Mouse (Mus musculus): ENCODE data around the gene Icam4. TPM values are rescaled to one million over a fixed set of nuclear protein-coding genes. Genes with fewer than 3 reads are reported as not detected.

Gene Icam4
- polyA plus RNA-seq, 1 experiment: 8.1 TPM

DNA sequence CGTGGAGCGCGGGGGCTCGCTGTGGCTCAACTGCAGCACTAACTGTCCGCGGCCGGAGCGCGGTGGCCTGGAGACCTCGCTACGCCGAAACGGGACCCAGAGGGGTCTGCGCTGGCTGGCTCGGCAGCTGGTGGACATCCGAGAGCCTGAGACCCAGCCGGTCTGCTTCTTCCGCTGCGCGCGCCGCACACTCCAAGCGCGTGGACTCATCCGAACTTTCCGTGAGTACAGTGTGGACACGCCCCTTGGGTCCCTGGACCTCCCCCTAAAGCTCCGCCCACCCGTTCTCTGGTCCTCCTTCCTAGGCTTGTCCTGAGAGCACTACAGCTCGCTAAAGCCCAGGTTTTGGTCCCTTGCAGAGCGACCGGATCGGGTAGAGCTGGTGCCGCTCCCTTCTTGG lies 4.0 kb downstream of the Icam4 start:
- peaks cover 22% of the 10 kb centered on the region for H3K4me1 ChIP-seq (ENCODE audit: control insufficient read depth, insufficient read depth, insufficient read length)
- TF ChIP-seq POLR2A (IDR thresholded peaks at IDR 0.05; ENCODE audit: low read depth, low read length) (no peak; the same call in 1 of the 2 replicates), CTCF (IDR thresholded peaks at IDR 0.05; ENCODE audit: extremely low read depth, insufficient read depth, insufficient read length, insufficient replicate concordance) (no peak)
- under 1% methylated on average over 34 of the region's 34 CpGs for WGBS
- H3K4me3 ChIP-seq (ENCODE audit: extremely low read depth, insufficient read depth, insufficient read length): peak overlapping the region; percentile 65
- H3K27ac ChIP-seq (ENCODE audit: insufficient read depth, low read length): no peak overlapping the region
- H3K36me3 ChIP-seq (ENCODE audit: control insufficient read depth, insufficient read depth, low read length): peaks cover under 1% of the 10 kb centered on the region
- H3K27me3 ChIP-seq (ENCODE audit: control insufficient read depth, insufficient read depth, low read length): peaks cover 26% of the 10 kb centered on the region
- DNase-seq (ENCODE audit: low read depth in 1 of 2, low spot score in 2 of 2): peak; percentile 67 to 82

DNA sequence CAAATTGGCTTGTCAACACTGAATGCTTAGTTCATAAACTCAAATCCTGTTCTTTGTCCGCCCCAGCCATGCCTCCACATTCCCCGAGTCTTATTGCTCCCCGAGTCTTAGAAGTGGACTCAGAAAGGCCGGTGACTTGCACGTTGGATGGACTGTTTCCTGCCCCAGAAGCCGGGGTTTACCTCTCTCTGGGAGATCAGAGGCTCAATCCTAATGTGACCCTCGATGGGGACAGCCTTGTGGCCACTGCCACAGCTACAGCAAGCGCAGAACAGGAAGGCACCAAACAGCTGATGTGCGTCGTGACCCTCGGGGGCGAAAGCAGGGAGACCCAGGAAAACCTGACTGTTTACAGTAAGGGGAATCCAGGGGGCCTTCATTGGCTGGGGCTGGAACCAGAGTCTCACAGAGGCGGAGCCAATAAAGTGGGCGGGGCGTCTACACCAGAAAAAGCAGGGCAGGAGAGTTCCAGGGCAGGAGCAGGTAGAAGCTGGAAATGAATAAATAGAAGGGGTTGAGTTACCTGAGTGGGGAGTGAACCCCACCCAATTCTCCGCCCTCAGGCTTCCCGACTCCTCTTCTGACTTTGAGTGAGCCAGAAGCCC lies 5.4 kb downstream of the Icam4 start:
- no peak overlapping the region for H3K4me3 ChIP-seq (ENCODE audit: extremely low read depth, insufficient read depth, insufficient read length)
- no peaks in the 10 kb centered on the region for H3K36me3 ChIP-seq (ENCODE audit: control insufficient read depth, insufficient read depth, low read length)
- TF ChIP-seq POLR2A (IDR thresholded peaks at IDR 0.05; ENCODE audit: low read depth, low read length): no peak
- no peak for TF ChIP-seq CTCF (IDR thresholded peaks at IDR 0.05; ENCODE audit: extremely low read depth, insufficient read depth, insufficient read length, insufficient replicate concordance)
- H3K27ac ChIP-seq (ENCODE audit: insufficient read depth, low read length): no peak overlapping the region
- DNase-seq (ENCODE audit: low read depth in 1 of 2, low spot score in 2 of 2): no peak
- H3K4me1 ChIP-seq (ENCODE audit: control insufficient read depth, insufficient read depth, insufficient read length): peaks cover 21% of the 10 kb centered on the region
- 15% methylated on average over 17 of the region's 17 CpGs for WGBS
- peaks cover 28% of the 10 kb centered on the region for H3K27me3 ChIP-seq (ENCODE audit: control insufficient read depth, insufficient read depth, low read length)

DNA sequence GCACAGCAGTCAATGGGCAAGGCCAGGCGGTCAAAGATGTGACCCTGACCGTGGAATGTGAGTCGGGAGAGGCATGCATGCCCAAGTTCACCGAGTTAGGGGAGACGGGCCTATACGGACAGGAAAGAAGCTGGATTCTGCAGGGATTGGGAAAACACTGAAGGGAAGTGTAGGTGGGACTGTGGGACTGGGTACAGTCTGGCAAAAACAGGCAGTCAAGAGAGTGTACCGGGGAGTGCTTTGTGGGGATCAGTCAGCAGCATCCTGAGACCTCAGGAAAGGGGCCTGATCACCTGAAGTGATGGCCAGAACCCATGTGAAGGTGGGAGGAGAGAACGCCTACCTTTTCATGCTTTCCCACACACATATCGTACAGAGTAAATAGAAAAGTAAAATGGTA lies 6.4 kb downstream of the Icam4 start:
- Histone ChIP-seq H3K27ac (ENCODE audit: insufficient read depth, low read length) (no peak overlapping the region), H3K4me1 (ENCODE audit: control insufficient read depth, insufficient read depth, insufficient read length) (peaks cover 14% of the 10 kb centered on the region), H3K36me3 (ENCODE audit: control insufficient read depth, insufficient read depth, low read length) (no peaks in the 10 kb centered on the region), H3K27me3 (ENCODE audit: control insufficient read depth, insufficient read depth, low read length) (peaks cover 28% of the 10 kb centered on the region), H3K4me3 (ENCODE audit: extremely low read depth, insufficient read depth, insufficient read length) (no peak overlapping the region)
- 50% methylated on average over 9 of the region's 9 CpGs for WGBS
- TF ChIP-seq CTCF (IDR thresholded peaks at IDR 0.05; ENCODE audit: extremely low read depth, insufficient read depth, insufficient read length, insufficient replicate concordance) (no peak), POLR2A (IDR thresholded peaks at IDR 0.05; ENCODE audit: low read depth, low read length) (no peak)
- DNase-seq (ENCODE audit: low read depth in 1 of 2, low spot score in 2 of 2): no peak

DNA sequence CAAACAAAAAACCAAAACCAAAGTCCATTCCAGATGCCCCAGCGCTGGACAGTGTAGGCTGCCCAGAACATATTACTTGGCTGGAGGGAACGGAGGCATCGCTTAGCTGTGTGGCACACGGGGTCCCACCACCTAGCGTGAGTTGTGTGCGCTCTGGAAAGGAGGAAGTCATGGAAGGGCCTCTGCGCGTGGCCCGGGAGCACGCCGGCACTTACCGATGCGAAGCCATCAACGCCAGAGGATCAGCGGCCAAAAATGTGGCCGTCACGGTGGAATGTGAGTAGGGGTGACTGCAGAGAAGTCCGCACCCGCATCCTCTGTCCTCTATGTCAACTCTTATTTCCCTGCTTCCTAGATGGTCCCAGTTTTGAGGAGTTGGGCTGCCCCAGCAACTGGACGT lies 7.0 kb downstream of the Icam4 start:
- no peaks in the 10 kb centered on the region for H3K36me3 ChIP-seq (ENCODE audit: control insufficient read depth, insufficient read depth, low read length)
- no peak overlapping the region for H3K27ac ChIP-seq (ENCODE audit: insufficient read depth, low read length)
- WGBS: 15% methylated on average over 20 of the region's 20 CpGs
- H3K4me1 ChIP-seq (ENCODE audit: control insufficient read depth, insufficient read depth, insufficient read length): peaks cover 14% of the 10 kb centered on the region
- no peak overlapping the region for H3K4me3 ChIP-seq (ENCODE audit: extremely low read depth, insufficient read depth, insufficient read length)
- TF ChIP-seq POLR2A (IDR thresholded peaks at IDR 0.05; ENCODE audit: low read depth, low read length) (no peak), CTCF (IDR thresholded peaks at IDR 0.05; ENCODE audit: extremely low read depth, insufficient read depth, insufficient read length, insufficient replicate concordance) (no peak)
- peaks cover 28% of the 10 kb centered on the region for H3K27me3 ChIP-seq (ENCODE audit: control insufficient read depth, insufficient read depth, low read length)
- no peak for DNase-seq (ENCODE audit: low read depth in 1 of 2, low spot score in 2 of 2)

DNA sequence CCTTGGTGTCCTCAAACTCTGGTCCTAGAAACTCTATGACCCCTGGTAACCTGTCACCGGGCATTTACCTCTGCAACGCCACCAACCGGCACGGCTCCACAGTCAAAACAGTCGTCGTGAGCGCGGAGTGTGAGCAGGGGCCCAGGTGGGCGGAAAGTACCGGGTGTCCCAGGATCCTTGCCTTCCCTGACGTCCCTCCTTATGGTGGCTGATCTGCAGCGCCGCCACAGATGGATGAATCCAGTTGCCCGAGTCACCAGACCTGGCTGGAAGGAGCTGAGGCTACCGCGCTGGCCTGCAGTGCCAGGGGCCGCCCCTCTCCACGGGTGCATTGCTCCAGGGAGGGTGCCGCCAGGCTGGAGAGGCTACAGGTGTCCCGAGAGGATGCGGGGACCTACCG lies 7.5 kb downstream of the Icam4 start:
- no peak overlapping the region for H3K4me3 ChIP-seq (ENCODE audit: extremely low read depth, insufficient read depth, insufficient read length)
- no peak for DNase-seq (ENCODE audit: low read depth in 1 of 2, low spot score in 2 of 2)
- WGBS: 8% methylated on average over 22 of the region's 22 CpGs

DNA sequence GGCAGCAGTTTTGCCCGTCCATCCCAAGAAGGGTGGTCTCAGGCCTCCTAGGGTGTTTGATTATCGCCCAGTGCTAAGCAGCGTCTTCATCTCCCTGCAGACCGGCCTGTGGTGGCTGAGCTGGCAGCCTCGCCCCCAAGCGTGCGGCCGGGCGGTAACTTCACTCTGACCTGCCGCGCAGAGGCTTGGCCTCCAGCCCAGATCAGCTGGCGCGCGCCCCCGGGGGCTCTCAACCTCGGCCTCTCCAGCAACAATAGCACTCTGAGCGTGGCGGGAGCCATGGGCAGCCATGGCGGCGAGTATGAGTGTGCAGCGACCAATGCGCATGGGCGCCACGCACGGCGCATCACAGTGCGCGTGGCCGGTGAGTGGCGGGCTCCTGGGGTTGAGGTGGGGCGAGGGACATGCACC lies 8.3 kb downstream of the Icam4 start:
- WGBS: 8% methylated on average over 31 of the region's 31 CpGs
- Histone ChIP-seq H3K27ac (ENCODE audit: insufficient read depth, low read length) (no peak overlapping the region), H3K4me3 (ENCODE audit: extremely low read depth, insufficient read depth, insufficient read length) (no peak overlapping the region), H3K27me3 (ENCODE audit: control insufficient read depth, insufficient read depth, low read length) (peaks cover 27% of the 10 kb centered on the region), H3K4me1 (ENCODE audit: control insufficient read depth, insufficient read depth, insufficient read length) (peaks cover 11% of the 10 kb centered on the region), H3K36me3 (ENCODE audit: control insufficient read depth, insufficient read depth, low read length) (no peaks in the 10 kb centered on the region)
- DNase-seq (ENCODE audit: low read depth in 1 of 2, low spot score in 2 of 2): no peak
- TF ChIP-seq CTCF (IDR thresholded peaks at IDR 0.05; ENCODE audit: extremely low read depth, insufficient read depth, insufficient read length, insufficient replicate concordance) (no peak), POLR2A (IDR thresholded peaks at IDR 0.05; ENCODE audit: low read depth, low read length) (no peak)

More for the DNA sequence above, 7.5 kb downstream of the Icam4 start:
- no peaks in the 10 kb centered on the region for H3K36me3 ChIP-seq (ENCODE audit: control insufficient read depth, insufficient read depth, low read length)
- peaks cover 28% of the 10 kb centered on the region for H3K27me3 ChIP-seq (ENCODE audit: control insufficient read depth, insufficient read depth, low read length)
- H3K4me1 ChIP-seq (ENCODE audit: control insufficient read depth, insufficient read depth, insufficient read length): peaks cover 14% of the 10 kb centered on the region
- H3K27ac ChIP-seq (ENCODE audit: insufficient read depth, low read length): no peak overlapping the region
- TF ChIP-seq POLR2A (IDR thresholded peaks at IDR 0.05; ENCODE audit: low read depth, low read length) (no peak), CTCF (IDR thresholded peaks at IDR 0.05; ENCODE audit: extremely low read depth, insufficient read depth, insufficient read length, insufficient replicate concordance) (no peak)

DNA sequence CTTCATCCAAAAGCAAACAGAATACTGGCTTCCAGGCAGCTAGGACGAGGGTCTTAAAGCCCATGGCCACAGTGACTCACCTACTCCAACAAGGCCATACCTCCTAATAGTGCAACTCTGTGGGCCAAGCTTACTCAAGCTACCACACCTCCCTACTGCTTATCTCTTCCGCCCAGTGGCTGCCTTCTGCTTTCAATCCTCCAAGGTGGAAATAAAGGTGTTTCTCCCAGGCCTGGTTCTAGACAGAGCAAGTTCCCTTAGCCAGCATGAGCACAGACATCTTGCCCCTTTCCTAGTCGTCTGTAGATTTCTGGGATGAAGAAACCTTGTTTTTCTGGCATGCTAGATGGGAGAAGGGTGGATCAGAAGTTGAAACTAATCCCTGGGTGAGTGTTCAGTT lies 10.6 kb downstream of the Icam4 start:
- no peaks in the 10 kb centered on the region for H3K36me3 ChIP-seq (ENCODE audit: control insufficient read depth, insufficient read depth, low read length)
- peaks cover 17% of the 10 kb centered on the region for H3K27me3 ChIP-seq (ENCODE audit: control insufficient read depth, insufficient read depth, low read length)
- H3K4me3 ChIP-seq (ENCODE audit: extremely low read depth, insufficient read depth, insufficient read length): no peak overlapping the region
- no peak overlapping the region for H3K27ac ChIP-seq (ENCODE audit: insufficient read depth, low read length)
- no peak for DNase-seq (ENCODE audit: low read depth in 1 of 2, low spot score in 2 of 2)
- no peaks in the 10 kb centered on the region; the same call in 1 of the 2 replicates for H3K4me1 ChIP-seq (ENCODE audit: control insufficient read depth, insufficient read depth, insufficient read length)
- TF ChIP-seq POLR2A (IDR thresholded peaks at IDR 0.05; ENCODE audit: low read depth, low read length) (no peak), CTCF (IDR thresholded peaks at IDR 0.05; ENCODE audit: extremely low read depth, insufficient read depth, insufficient read length, insufficient replicate concordance) (no peak)
- 80% methylated on average over 3 of the region's 3 CpGs for WGBS

All from spleen, adult 2 months (tissue).